Mouse (Mus musculus): Measurements from ENCODE around the gene Amfr. TPM values are rescaled to one million over a fixed set of nuclear protein-coding genes. Genes with fewer than 3 reads are reported as not detected.

Amfr gene
- polyA plus RNA-seq, 1 experiment: not detected

- WGBS: 96% methylated on average over 4 of the region's 4 CpGs
- H3K4me3 ChIP-seq (ENCODE audit: insufficient read depth, low read depth, low read length): no peak overlapping the region
- peaks cover 45% of the 10 kb centered on the region for H3K4me1 ChIP-seq (ENCODE audit: control insufficient read depth, insufficient read depth, low read length)
- no peak overlapping the region for H3K27ac ChIP-seq (ENCODE audit: insufficient read depth, low read depth, low read length)
- TF ChIP-seq POLR2A (IDR thresholded peaks at IDR 0.05; ENCODE audit: insufficient read depth, low read depth, low read length) (no peak), CTCF (IDR thresholded peaks at IDR 0.05; ENCODE audit: insufficient read depth, low read depth, low read length) (no peak)
These were observed 83.4 kb downstream of the Amfr start for GRCm38 (mm10) chr8:93929233-93929632.

DNA sequence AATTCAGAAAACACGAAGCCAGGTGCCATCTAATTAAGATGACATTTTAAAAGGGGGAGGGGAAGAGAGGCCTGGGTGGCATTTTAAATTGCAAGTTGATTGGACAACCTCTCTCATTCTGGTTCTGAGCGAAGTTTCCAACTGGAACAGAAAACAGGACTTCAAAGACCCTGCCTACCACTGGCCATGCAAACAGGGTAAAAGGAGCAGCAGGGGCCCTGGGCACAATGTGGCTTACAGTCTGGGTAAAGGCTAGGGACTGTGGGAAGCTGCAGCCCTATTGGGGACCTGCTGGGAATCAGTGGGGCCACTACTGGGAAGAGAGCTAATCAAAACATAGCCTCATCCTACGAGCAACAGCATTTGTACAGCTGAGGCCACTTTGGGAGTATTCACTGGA is 87.1 kb downstream of the Amfr start:
- Histone ChIP-seq H3K4me1 (ENCODE audit: control insufficient read depth, insufficient read depth, low read length) (peaks cover 44% of the 10 kb centered on the region), H3K4me3 (ENCODE audit: insufficient read depth, low read depth, low read length) (no peak overlapping the region), H3K27ac (ENCODE audit: insufficient read depth, low read depth, low read length) (no peak overlapping the region)
- WGBS: 52% methylated on average over 3 of the region's 3 CpGs
- no peak for TF ChIP-seq CTCF (IDR thresholded peaks at IDR 0.05; ENCODE audit: insufficient read depth, low read depth, low read length)
- TF ChIP-seq POLR2A (IDR thresholded peaks at IDR 0.05; ENCODE audit: insufficient read depth, low read depth, low read length): no peak

- Histone ChIP-seq H3K4me1 (ENCODE audit: control insufficient read depth, insufficient read depth, low read length) (peaks cover 50% of the 10 kb centered on the region), H3K27ac (ENCODE audit: insufficient read depth, low read depth, low read length) (0 out of 2 replicates have a peak overlapping the region, but pooled peaks have one; percentile 29), H3K4me3 (ENCODE audit: insufficient read depth, low read depth, low read length) (no peak overlapping the region)
- 30% methylated on average over 7 of the region's 7 CpGs for WGBS
- TF ChIP-seq POLR2A (IDR thresholded peaks at IDR 0.05; ENCODE audit: insufficient read depth, low read depth, low read length) (no peak), CTCF (IDR thresholded peaks at IDR 0.05; ENCODE audit: insufficient read depth, low read depth, low read length) (no peak)
These were observed 88.7 kb downstream of the Amfr start for GRCm38 (mm10) chr8:93923897-93924334.

Other genes with a start within 250 kb of the Amfr start
- gene Gnao1, start 202.9 kb downstream of the Amfr start, polyA plus RNA-seq (2012; ENCODE audit: insufficient read depth, insufficient read length, low replicate concordance, missing spikeins): 636 TPM in 1 of 2 replicates, not detected in the other
- not detected in 2 replicates for gene Nudt21, start 24.2 kb upstream of the Amfr start, polyA plus RNA-seq (2012; ENCODE audit: insufficient read depth, insufficient read length, low replicate concordance, missing spikeins)
- gene Ogfod1, start 24.4 kb upstream of the Amfr start, polyA plus RNA-seq (2012; ENCODE audit: insufficient read depth, insufficient read length, low replicate concordance, missing spikeins): not detected in 2 replicates
- gene Bbs2, start 86.1 kb upstream of the Amfr start, polyA plus RNA-seq (2012; ENCODE audit: insufficient read depth, insufficient read length, low replicate concordance, missing spikeins): not detected in 2 replicates
- not detected in 2 replicates for gene Mt4, start 124.4 kb upstream of the Amfr start, polyA plus RNA-seq (2012; ENCODE audit: insufficient read depth, insufficient read length, low replicate concordance, missing spikeins)
- gene Mt3, start 139.8 kb upstream of the Amfr start, polyA plus RNA-seq (2012; ENCODE audit: insufficient read depth, insufficient read length, low replicate concordance, missing spikeins): not detected in 2 replicates
- not detected in 2 replicates for gene Mt2, start 159.8 kb upstream of the Amfr start, polyA plus RNA-seq (2012; ENCODE audit: insufficient read depth, insufficient read length, low replicate concordance, missing spikeins)
- gene Mt1, start 166.2 kb upstream of the Amfr start, polyA plus RNA-seq (2012; ENCODE audit: insufficient read depth, insufficient read length, low replicate concordance, missing spikeins): 885 TPM in 1 of 2 replicates, not detected in the other
- not detected in 2 replicates for gene Nup93, start 201.7 kb upstream of the Amfr start, polyA plus RNA-seq (2012; ENCODE audit: insufficient read depth, insufficient read length, low replicate concordance, missing spikeins)

All from olfactory bulb, adult 2 months (tissue).